11 mouse cellular contexts compared by ENCODE assay signal in genomic region chr2:180500726-180501125, GRCm38 (mm10). TPM values are rescaled to one million over a fixed set of nuclear protein-coding genes. Genes with fewer than 3 reads are reported as not detected.
A peak's percentile ranks its signal among the peaks of the same experiment; 100 is the strongest.
DNase-seq lines count a peak whose midpoint lies in the region; ATAC-seq and TF ChIP-seq lines count a peak whose summit lies in the region.
"Had no signal": no experiment of that assay in that cellular context is flagged by ENCODE, and none has a peak within 500 bp of the region (broad histone marks: within the 10 kb centered on the region; RNA-seq: fewer than 3 reads in every experiment).

No protein-coding gene starts in this region.

- DNase-seq in kidney, adult 11 months, result no peak
- peak; percentile 59 for DNase-seq in brain, embryonic 14.5 days (ENCODE audit: low read depth)
- DNase-seq in forebrain, embryonic 14.5 days (ENCODE audit: low spot score), result peak; percentile 48
- DNase-seq in gastrocnemius, postnatal 10 days, result no peak
- DNase-seq in gastrocnemius, postnatal 36 days, result no peak
- DNase-seq: gastrocnemius, adult 2 months; kidney, adult 18-20 months; liver, postnatal 0 days; thymus, postnatal 25 days had no signal

- peak overlapping the region; percentile 81 for H3K4me2 ChIP-seq in kidney, embryonic 15.5 days
- peak overlapping the region; percentile 69 for H3K4me2 ChIP-seq in forebrain, embryonic 14.5 days (ENCODE audit: low read length)
- H3K4me2 ChIP-seq in intestine, postnatal 0 days (replicated peaks; ENCODE audit: low read depth), result peak overlapping the region; percentile 21; the same call in 1 of the 2 replicates

- H3K9ac ChIP-seq in kidney, embryonic 15.5 days, result peak overlapping the region; percentile 9; the same call in 1 of the 2 replicates
- 0 out of 2 replicates have a peak overlapping the region, but pooled peaks have one; percentile 5 for H3K9ac ChIP-seq in forebrain, embryonic 14.5 days (ENCODE audit: low read length)
- H3K9ac ChIP-seq in intestine, postnatal 0 days (ENCODE audit: low read depth, low read length), result no peak overlapping the region
- H3K9ac ChIP-seq: liver, postnatal 0 days had no signal

- H3K27ac ChIP-seq in kidney, embryonic 15.5 days, result peak overlapping the region; percentile 63
- H3K27ac ChIP-seq in forebrain, embryonic 14.5 days (ENCODE audit: low read depth, low read length), result no peak overlapping the region
- H3K27ac ChIP-seq in intestine, postnatal 0 days (ENCODE audit: low read depth, low read length), result no peak overlapping the region
- H3K27ac ChIP-seq: gastrocnemius, adult 2 months had no signal

- H3K4me1 ChIP-seq in kidney, embryonic 15.5 days, result peaks cover 47% of the 10 kb centered on the region
- H3K4me1 ChIP-seq in forebrain, embryonic 14.5 days (ENCODE audit: control insufficient read depth, insufficient read depth, low read length), result peaks cover 18% of the 10 kb centered on the region
- 0 out of 2 replicates have a peak, but pooled peaks cover 2% of the 10 kb centered on the region for H3K4me1 ChIP-seq in intestine, postnatal 0 days (replicated peaks; ENCODE audit: control insufficient read depth, insufficient read depth, low read length)

- no peaks in the 10 kb centered on the region for H3K9me3 ChIP-seq in kidney, embryonic 15.5 days (replicated peaks)
- no peaks in the 10 kb centered on the region for H3K9me3 ChIP-seq in forebrain, embryonic 14.5 days (replicated peaks; ENCODE audit: control insufficient read depth, low read length)
- no peaks in the 10 kb centered on the region for H3K9me3 ChIP-seq in intestine, postnatal 0 days (ENCODE audit: control insufficient read depth)

- TF ChIP-seq POLR2A in brain, embryonic 14.5 days (IDR thresholded peaks at IDR 0.05; ENCODE audit: borderline replicate concordance, extremely low read depth, insufficient read depth, insufficient read length, poor library complexity, severe bottlenecking), result no peak

- H3K4me3 ChIP-seq in kidney, embryonic 15.5 days (replicated peaks), result peak overlapping the region; percentile 50
- H3K4me3 ChIP-seq in forebrain, embryonic 14.5 days (ENCODE audit: low read depth, low read length), result peak overlapping the region; percentile 32
- no peak overlapping the region for H3K4me3 ChIP-seq in intestine, postnatal 0 days (ENCODE audit: low read depth, low read length)
- H3K4me3 ChIP-seq: gastrocnemius, adult 2 months had no signal

- intact Hi-C loops in gastrocnemius, postnatal 36 days (cut with DNase I), result no loop called here

- TF ChIP-seq CTCF in brain, embryonic 14.5 days (IDR thresholded peaks at IDR 0.05; ENCODE audit: borderline replicate concordance, extremely low read depth, insufficient read depth, insufficient read length), result no peak
- TF ChIP-seq CTCF in intestine, postnatal 0 days (IDR thresholded peaks at IDR 0.05; ENCODE audit: low read depth), result no peak

- ATAC-seq in kidney, embryonic 15.5 days (replicated peaks; ENCODE audit: low FRiP score), result no peak
- 0 out of 2 replicates have a peak, but pooled peaks have one; percentile 19 for ATAC-seq in forebrain, embryonic 14.5 days
- ATAC-seq in intestine, postnatal 0 days, result no peak
- ATAC-seq: liver, postnatal 0 days had no signal

- no peaks in the 10 kb centered on the region for H3K36me3 ChIP-seq in kidney, embryonic 15.5 days
- H3K36me3 ChIP-seq in forebrain, embryonic 14.5 days (ENCODE audit: control insufficient read depth, insufficient read depth, low read length), result no peaks in the 10 kb centered on the region
- no peaks in the 10 kb centered on the region for H3K36me3 ChIP-seq in intestine, postnatal 0 days (ENCODE audit: control insufficient read depth, insufficient read depth)

- 42% methylated on average over 13 of the region's 13 CpGs for WGBS in kidney, embryonic 15.5 days
- WGBS in forebrain, embryonic 14.5 days, result 40% methylated on average over 13 of the region's 13 CpGs
- 36% methylated on average over 13 of the region's 13 CpGs for WGBS in intestine, postnatal 0 days

- H3K27me3 ChIP-seq in kidney, embryonic 15.5 days, result peaks cover 48% of the 10 kb centered on the region
- peaks cover 22% of the 10 kb centered on the region for H3K27me3 ChIP-seq in forebrain, embryonic 14.5 days (replicated peaks; ENCODE audit: control insufficient read depth, insufficient read depth, low read length)
- H3K27me3 ChIP-seq in intestine, postnatal 0 days (replicated peaks; ENCODE audit: control insufficient read depth, insufficient read depth, low read length), result peaks cover 19% of the 10 kb centered on the region

RNA-seq across cellular contexts. Expression of gene Ntsr1, which starts 0.9 kb away (rescaled TPM):
- polyA plus RNA-seq in kidney, embryonic 15.5 days (2015; fragmentation: Nextera tagmentation; extraction: Ambion mirVana), result 8.6 and 9.7 TPM in 2 replicates
- polyA plus RNA-seq in brain, embryonic 14.5 days (2012; rRNA removed), result 3.6 and 4.3 TPM in 2 replicates
- polyA plus RNA-seq in forebrain, embryonic 14.5 days (2014; fragmentation: Nextera tagmentation; extraction: Ambion mirVana), result 4.4 and 6.1 TPM in 2 replicates
- 0.67 and 0.74 TPM in 2 replicates for polyA plus RNA-seq in intestine, postnatal 0 days (2015; fragmentation: Nextera tagmentation; extraction: Ambion mirVana)
- under 1 TPM; 0.14 TPM for total RNA-seq in gastrocnemius, postnatal 10 days (2021)
- not detected for total RNA-seq in gastrocnemius, postnatal 36 days (2021)
- total RNA-seq: gastrocnemius, adult 2 months had no signal
- polyA plus RNA-seq: liver, postnatal 0 days had no signal

RNA-seq across cellular contexts. Expression of gene Slco4a1, which starts 44.7 kb away (rescaled TPM):
- polyA plus RNA-seq in kidney, embryonic 15.5 days (2015; fragmentation: Nextera tagmentation; extraction: Ambion mirVana), result 2.2 and 2.3 TPM in 2 replicates
- 2.1 and 2.7 TPM in 2 replicates for polyA plus RNA-seq in brain, embryonic 14.5 days (2012; rRNA removed)
- polyA plus RNA-seq in forebrain, embryonic 14.5 days (2014; fragmentation: Nextera tagmentation; extraction: Ambion mirVana), result 0.74 and 1.1 TPM in 2 replicates
- polyA plus RNA-seq in intestine, postnatal 0 days (2015; fragmentation: Nextera tagmentation; extraction: Ambion mirVana), result 0.47 and 0.76 TPM in 2 replicates
- total RNA-seq in gastrocnemius, postnatal 10 days (2021), result under 1 TPM; 0.28 to 0.41 TPM
- under 1 TPM in 1 of 2 experiments, not detected in 1; 0.08 TPM for total RNA-seq in gastrocnemius, postnatal 36 days (2021)

Comparison
In these comparisons a context has a peak if more than half of its experiments do, and no peak if none do; other contexts are left out.
1. H3K4me2 ChIP-seq: peak in every context shown above with its lines; median percentile 81 in kidney, embryonic 15.5 days; 69 in forebrain, embryonic 14.5 days; 21 in intestine, postnatal 0 days.
2. DNase-seq: peak in brain, embryonic 14.5 days (single experiment) and forebrain, embryonic 14.5 days (single experiment); none in kidney, adult 11 months (single experiment), gastrocnemius, postnatal 10 days (single experiment) and gastrocnemius, postnatal 36 days (0 of 2).